Mouse (Mus musculus): Measurements from ENCODE around the gene 4930535I16Rik. TPM values are rescaled to one million over a fixed set of nuclear protein-coding genes. Genes with fewer than 3 reads are reported as not detected.
"Not testable (repeated sequence)": the region's sequence is repeated elsewhere in the genome, so short reads cannot be mapped to it uniquely, and the experiment has no call there.

The 4930535I16Rik gene
- total RNA-seq (2021), result not detected
- long read RNA-seq, experiment 1, result 0 reads
- long read RNA-seq, experiment 2, result 0 reads

DNA sequence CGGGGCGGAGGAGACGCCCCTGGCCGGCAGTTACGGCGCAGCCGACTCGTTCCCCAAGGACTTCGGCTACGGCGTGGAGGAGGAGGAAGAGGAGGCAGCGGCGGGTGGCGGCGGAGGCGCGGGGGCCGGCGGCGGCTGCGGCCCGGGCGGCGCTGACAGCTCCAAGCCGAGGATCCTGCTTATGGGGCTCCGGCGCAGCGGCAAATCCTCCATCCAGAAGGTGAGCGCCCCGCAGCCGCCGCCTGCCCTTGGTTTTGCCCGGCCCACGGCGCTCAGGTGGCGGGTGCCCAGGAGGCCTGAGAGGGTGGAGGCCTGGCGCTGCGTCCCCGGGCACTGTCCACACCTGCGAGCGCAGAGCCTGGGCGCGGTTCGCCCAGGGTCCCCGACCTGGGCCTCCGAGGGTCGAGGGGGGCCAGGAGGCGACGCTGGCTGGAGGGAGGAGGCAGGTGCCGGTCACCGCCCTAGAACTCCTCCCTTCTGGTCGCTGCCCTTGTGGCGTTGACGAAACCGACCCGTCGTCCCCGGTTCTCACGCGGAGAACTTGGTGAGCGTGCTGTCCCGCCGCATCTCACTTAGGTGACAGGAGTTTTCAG lies at the start of gene 4930535I16Rik:
Gene 4930535I16Rik, minus strand, starts transcription at position 475 of the 593 bp plus-strand sequence.
- H3K4me3 ChIP-seq, result peak within 1 kb of the TSS; percentile 96
- intact Hi-C loops (cut with DNase I), result no loop called here
- H3K27ac ChIP-seq, result peak within 1 kb of the TSS; percentile 96
- no peak for DNase-seq
- TF ChIP-seq CTCF (IDR thresholded peaks at IDR 0.05), result no peak

DNA sequence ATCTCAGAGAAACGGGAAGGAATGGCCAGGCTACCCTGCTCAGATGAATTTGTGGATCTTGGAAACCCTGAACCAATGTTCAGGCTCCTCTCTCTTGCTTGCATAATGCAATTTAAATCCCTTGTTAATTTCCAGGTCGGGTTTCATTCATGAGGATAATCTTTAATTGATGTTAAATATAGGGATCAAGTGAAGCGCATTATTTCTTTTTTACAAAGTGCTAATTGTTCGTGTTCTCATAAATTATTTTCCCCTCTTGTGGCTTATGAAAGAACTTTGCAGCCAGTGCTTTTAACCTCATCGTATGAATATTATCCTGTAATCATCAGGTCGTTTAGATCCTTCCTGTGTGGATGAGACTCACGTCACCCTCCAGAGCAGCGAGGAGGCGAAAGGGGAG lies 44.9 kb upstream of the 4930535I16Rik start:
- Histone ChIP-seq H3K27ac (no peak overlapping the region), H3K4me3 (no peak overlapping the region)
- TF ChIP-seq CTCF (IDR thresholded peaks at IDR 0.05), result no peak
- intact Hi-C loops (cut with DNase I), result no loop called here
- DNase-seq, result no peak

DNA sequence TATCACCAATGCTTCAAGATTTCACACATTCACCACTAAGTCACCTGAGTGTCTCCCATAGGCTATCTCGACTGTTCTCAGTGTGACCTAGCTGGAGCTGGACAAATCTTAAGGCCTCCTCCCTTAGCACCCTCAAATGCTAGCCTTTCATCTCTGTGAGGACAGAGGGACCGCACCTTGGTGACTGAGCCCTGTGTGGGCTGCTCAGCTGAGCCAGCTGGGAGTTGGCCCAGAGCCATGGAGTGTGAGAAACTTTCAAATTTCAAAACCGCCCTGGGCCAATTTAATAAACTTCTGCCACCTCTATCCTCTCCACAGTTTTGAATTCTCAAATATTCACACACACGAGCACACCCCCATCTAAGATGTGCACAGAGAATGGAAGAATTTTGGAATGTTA lies 43.1 kb upstream of the 4930535I16Rik start:
- intact Hi-C loops (cut with DNase I), result no loop called here
- Histone ChIP-seq H3K27ac (no peak overlapping the region), H3K4me3 (no peak overlapping the region)
- TF ChIP-seq CTCF (IDR thresholded peaks at IDR 0.05), result no peak
- no peak for DNase-seq

DNA sequence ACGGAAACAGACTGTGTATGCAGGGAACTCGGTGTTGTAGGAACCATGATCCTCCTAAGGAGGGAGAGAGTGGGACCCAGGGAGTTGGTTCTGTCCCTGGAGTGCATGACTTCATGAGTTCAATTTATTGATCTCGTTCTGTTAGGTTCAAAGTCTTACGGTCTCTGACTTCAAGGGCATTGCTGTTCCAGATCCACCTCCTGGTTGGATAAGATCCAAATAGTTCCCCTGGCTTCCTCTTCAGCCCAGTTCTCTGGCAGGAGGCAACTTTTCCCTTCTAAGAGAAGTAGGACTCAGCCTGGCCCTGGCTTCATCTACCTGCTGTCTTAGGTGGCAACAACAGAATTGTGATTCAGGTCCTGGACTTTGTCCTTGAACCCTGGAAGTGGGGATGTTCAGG lies 40.1 kb upstream of the 4930535I16Rik start:
- no peak overlapping the region for H3K27ac ChIP-seq
- DNase-seq, result no peak
- H3K4me3 ChIP-seq, result no peak overlapping the region
- intact Hi-C loops (cut with DNase I), result no loop called here
- TF ChIP-seq CTCF (IDR thresholded peaks at IDR 0.05), result no peak

DNA sequence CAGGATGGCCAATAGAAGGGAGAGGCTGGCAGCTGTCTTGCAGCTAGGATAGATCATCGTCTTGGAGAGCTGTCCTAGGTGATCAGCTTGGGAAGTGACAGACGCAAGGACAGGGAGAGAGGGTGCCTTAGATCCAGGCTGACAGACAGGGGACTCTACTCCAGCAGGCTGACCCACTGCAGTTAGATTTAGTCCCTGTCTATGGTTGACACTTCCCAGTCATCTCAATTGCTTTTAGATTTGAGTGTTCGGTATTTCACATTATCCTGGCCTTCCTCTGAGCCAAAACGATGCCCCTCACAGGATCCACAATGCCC lies 39.6 kb upstream of the 4930535I16Rik start:
- H3K4me3 ChIP-seq, result peak overlapping the region; percentile 42; the same call in 1 of the 2 replicates
- no peak for DNase-seq
- TF ChIP-seq CTCF (IDR thresholded peaks at IDR 0.05), result no peak
- H3K27ac ChIP-seq, result no peak overlapping the region
- intact Hi-C loops (cut with DNase I), result no loop called here

DNA sequence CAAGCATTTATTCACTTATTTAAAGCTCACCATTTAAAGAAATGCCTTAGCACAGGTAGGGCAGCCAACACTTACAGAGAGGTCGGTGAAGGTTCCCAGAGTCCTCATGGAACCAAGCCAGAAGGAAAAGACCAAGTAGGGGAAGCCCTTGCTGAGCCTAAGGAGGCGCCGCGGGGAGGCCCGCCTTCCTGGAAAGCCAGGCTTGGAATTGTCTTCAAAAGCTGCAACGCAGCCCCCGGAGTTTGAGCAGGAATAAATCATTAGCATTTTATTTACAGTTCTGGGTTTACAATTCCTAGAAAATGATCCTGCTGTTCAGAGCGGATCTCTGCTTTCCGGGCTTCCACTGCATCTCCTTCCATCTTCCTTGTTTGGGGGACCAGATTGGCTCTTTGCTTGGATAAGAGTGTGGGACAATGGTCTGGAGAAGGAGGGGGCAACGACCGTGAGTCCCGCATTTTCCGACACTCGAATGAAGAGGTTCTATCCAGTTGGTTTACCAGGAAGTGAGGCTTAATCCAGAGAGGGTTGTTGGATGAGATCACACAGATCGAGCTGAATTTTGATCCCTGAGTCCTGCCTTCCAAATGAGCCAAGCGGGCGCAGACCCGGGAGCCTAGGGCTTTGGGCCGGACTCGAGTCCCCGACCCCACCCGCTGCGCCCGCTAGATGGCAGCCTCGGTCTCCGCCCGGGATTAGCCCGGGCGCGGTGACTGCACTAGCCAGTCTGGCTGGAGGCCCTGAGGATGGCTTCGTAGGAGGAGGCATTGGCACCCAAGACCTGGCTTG lies 39.1 kb upstream of the 4930535I16Rik start:
- peak overlapping the region; percentile 42 for H3K4me3 ChIP-seq
- intact Hi-C loops (cut with DNase I), result no loop called here

DNA sequence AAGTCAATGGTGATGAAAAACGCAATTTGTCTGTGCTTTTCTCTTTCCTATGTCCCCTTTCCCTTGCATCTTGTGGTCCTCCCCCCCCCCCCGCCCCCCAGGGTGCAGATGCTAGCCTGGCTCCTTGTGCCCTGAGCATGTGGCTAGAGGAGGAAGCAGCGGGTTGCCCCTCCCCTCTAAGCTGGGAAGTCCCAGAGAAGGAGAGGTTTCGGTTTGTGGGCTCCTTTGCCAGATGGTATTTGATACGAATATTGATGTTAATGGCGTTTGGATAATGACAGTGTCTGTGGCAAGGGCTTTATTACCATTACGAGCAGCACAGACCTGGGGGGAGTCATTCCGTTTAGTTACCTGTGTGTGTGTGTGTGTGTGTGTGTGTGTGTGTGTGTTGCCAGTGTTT lies 34.2 kb upstream of the 4930535I16Rik start:
- intact Hi-C loops (cut with DNase I), result no loop called here
- no peak overlapping the region for H3K27ac ChIP-seq
- H3K4me3 ChIP-seq, result no peak overlapping the region
- DNase-seq, result no peak
- no peak for TF ChIP-seq CTCF (IDR thresholded peaks at IDR 0.05)

More for the DNA sequence above, 39.1 kb upstream of the 4930535I16Rik start:
- no peak overlapping the region for H3K27ac ChIP-seq
- peak; percentile 86 for TF ChIP-seq CTCF (IDR thresholded peaks at IDR 0.05)
- DNase-seq, result peak; percentile 85

DNA sequence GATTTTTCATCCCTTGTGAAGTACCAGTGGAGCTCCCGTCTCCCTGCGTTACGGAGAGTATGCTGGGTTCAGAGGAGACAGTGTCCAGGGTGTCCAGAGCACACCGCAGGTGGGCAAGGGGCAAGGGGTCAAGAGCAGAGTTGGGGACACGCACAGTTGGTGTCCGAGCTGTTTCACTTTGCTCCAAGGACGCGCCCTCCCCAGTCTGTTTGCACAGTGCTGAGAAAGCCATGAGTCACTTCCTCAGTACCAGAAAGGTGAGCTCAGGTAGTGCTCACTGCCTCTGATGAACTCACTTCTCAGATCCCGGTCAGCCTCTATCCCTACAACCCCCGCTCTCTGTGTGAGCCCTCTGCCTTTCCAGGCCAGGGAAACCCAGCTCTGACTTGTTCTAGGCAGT lies 31.8 kb upstream of the 4930535I16Rik start:
- no peak for DNase-seq
- Histone ChIP-seq H3K4me3 (no peak overlapping the region), H3K27ac (no peak overlapping the region)
- no peak for TF ChIP-seq CTCF (IDR thresholded peaks at IDR 0.05)
- intact Hi-C loops (cut with DNase I), result no loop called here

DNA sequence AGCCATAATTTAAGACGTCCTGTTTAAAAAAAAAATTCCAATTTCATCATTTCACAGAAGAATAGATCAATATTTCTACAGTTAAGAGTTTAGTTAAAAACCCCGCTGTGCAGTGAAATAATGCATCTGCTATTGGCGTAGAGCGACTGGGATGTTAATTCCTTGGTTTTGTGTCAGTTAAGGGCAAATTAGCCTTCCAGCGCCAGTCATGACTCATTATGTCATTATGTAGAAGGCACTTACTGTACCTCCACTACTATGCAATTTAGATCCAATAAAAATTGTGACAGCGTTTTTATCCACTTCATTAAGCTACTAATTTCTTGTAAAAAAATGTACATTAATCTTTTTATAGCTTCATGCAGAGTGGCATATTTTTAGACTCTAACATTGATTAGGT lies 31.1 kb upstream of the 4930535I16Rik start:
- no peak for DNase-seq
- intact Hi-C loops (cut with DNase I), result no loop called here
- H3K4me3 ChIP-seq, result no peak overlapping the region
- no peak overlapping the region for H3K27ac ChIP-seq
- no peak for TF ChIP-seq CTCF (IDR thresholded peaks at IDR 0.05)

DNA sequence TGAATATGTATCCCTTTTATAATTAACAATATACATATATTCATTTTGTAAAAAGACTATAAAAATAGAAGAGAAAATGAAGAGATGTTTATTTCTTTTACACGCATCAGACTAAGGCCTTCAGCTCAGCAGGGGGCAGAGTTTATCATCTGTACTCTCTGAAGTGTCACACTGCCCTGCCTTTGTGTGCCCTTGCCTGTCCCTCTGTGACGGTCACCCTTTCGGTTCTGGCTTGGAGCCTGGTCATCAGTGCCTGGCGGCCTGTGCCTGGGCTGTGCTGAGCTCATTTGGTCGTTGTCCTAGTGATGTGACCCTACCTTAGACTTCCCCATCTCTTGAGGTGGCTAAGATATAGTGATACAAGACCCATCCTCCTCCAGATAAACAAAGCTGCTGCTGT lies 29.3 kb upstream of the 4930535I16Rik start:
- no peak for TF ChIP-seq CTCF (IDR thresholded peaks at IDR 0.05)
- DNase-seq, result no peak
- no peak overlapping the region for H3K4me3 ChIP-seq
- intact Hi-C loops (cut with DNase I), result no loop called here
- H3K27ac ChIP-seq, result no peak overlapping the region

DNA sequence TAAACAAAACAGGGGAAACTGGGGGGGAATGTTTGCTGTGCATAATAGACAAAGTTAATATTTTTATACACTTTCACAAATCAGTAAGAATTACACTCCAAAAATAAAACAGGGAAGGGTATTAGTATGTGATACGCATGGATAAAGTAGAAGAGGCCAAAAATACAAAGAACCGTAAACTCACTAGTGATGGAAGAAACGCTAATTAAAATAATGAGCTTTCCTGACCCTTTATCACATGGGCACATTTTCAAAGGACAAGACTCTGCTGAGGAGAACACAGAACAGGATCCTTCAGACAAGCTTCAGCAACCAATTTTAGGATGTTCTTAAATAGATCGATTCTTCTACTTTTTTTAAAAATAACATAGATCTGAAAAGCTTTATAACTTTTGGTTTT lies 28.9 kb upstream of the 4930535I16Rik start:
- TF ChIP-seq CTCF (IDR thresholded peaks at IDR 0.05), result no peak
- H3K4me3 ChIP-seq, result no peak overlapping the region
- intact Hi-C loops (cut with DNase I), result no loop called here
- no peak for DNase-seq
- H3K27ac ChIP-seq, result no peak overlapping the region

DNA sequence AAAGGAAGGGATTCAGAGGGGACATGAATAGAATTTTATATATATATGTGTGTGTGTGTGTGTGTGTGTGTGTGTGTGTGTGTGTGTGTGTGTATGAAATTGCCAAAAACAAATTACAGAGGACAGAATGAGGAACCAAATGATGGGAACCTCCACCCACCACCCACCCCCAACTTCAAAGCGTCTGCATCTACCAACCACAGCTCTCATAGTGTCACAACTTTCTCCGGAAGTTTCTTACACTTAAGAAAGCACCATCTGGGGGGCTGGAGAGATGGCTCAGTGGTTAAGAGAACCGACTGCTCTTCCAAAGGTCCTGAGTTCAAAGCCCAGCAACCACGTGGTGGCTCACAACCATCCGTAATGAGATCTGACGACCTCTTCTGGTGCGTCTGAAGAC lies 23.1 kb upstream of the 4930535I16Rik start:
- intact Hi-C loops (cut with DNase I); DNase-seq; H3K27ac ChIP-seq; H3K4me3 ChIP-seq: not testable (repeated sequence)

DNA sequence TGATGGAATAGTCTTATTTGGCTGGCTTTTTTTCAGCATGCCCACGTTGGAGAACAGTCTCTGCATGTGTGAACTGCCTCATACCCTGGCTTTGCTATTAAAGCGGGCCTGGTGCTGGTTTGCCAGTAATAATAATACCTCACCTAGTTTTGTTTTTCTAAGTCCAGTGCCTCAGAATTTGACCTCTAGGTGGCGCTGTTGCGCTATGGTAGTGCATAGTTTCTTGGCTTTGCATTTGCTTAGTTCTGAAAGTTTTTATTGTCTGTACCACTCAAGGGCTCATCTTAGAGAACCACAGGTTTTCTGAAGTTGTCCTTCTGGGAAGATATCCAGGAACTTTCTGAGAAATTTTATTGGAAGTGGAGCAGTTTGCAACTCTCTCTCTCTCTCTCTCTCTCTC lies 22.0 kb upstream of the 4930535I16Rik start:
- peak; percentile 91 for TF ChIP-seq CTCF (IDR thresholded peaks at IDR 0.05)
- intact Hi-C loops (cut with DNase I), result loop anchor here (5.0 kb wide), 1 partner anchor 737 kb away; no protein-coding TSS in a partner anchor

DNA sequence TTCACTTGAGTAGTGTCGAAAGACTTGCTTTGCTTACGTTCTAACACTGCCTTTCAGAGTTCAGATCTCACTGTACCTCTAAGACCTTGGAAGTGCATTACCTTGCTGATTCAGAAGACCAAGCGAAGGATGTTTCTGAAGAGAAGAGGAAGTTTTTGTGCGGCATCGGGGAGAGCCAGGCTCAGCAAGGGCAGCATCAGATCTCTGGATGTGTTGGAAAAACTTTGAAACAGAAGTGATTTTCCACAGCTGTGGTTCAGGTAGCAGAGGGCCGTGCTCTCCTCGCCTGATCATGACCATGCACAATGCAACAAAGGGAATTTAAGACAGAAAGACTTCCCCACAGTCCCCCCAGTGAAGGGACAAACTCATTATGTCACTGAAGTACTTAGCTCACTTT lies 18.2 kb upstream of the 4930535I16Rik start:
- DNase-seq, result no peak
- Histone ChIP-seq H3K27ac (no peak overlapping the region), H3K4me3 (no peak overlapping the region)
- intact Hi-C loops (cut with DNase I), result loop anchor here (5.0 kb wide), 1 partner anchor 741 kb away; no protein-coding TSS in a partner anchor
- no peak for TF ChIP-seq CTCF (IDR thresholded peaks at IDR 0.05)

More for the DNA sequence above, 22.0 kb upstream of the 4930535I16Rik start:
- Histone ChIP-seq H3K4me3 (no peak overlapping the region), H3K27ac (no peak overlapping the region)
- DNase-seq, result peak; percentile 69

All from gastrocnemius, adult 2 months (tissue).